Mouse (Mus musculus) embryonic fibroblast, embryonic 13.5 days (primary cell): ENCODE data around the gene Alyref. TPM values are rescaled to one million over a fixed set of nuclear protein-coding genes. Genes with fewer than 3 reads are reported as not detected.

Experiments used
- H3K27ac ChIP-seq: 2 replicates; pipeline ENCODE4 v1.5.1; 2012; ENCODE audit warnings: low read length, control low read depth, inconsistent platforms; ENCODE audit not compliant: insufficient read depth
- H3K4me1 ChIP-seq: 2 replicates; pipeline ENCODE4 v1.6.1; 2011; ENCODE audit warnings: low read length; ENCODE audit not compliant: control insufficient read depth, insufficient read depth
- H3K4me3 ChIP-seq: 2 replicates; pipeline ENCODE4 v1.5.1; 2011; ENCODE audit warnings: mild to moderate bottlenecking, control low read depth, low read length; ENCODE audit not compliant: insufficient read depth
- CTCF ChIP-seq: IDR thresholded peaks from 2 replicates; pipeline ENCODE4 v1.5.1; 2011; ENCODE audit warnings: mild to moderate bottlenecking, control low read depth, low read length, moderate library complexity, borderline replicate concordance; ENCODE audit not compliant: insufficient read depth
- POLR2A ChIP-seq: IDR thresholded peaks from 2 replicates; pipeline ENCODE4 v1.6.1; 2011; ENCODE audit warnings: low read depth, mild to moderate bottlenecking, control low read depth, low read length, moderate library complexity
- polyA plus RNA-seq: library from polyadenylated mRNA; stranded (reverse); fragments of >200 nt; gene quantifications from 2 replicates; pipeline ENCODE4 v1.2.4, GENCODE M21; 2011; ENCODE audit warnings: low read depth; ENCODE audit not compliant: missing spikeins, insufficient read length

The Alyref gene
- polyA plus RNA-seq, 1 experiment, result 150 TPM

GRCm38 (mm10) chr11:120575046-120575445 is 23.1 kb downstream of the Alyref start:
- H3K4me1 ChIP-seq, result peaks cover 12% of the 10 kb centered on the region; the same call in 1 of the 2 replicates
- TF ChIP-seq POLR2A (no peak), CTCF (no peak)
- H3K27ac ChIP-seq, result no peak overlapping the region
- H3K4me3 ChIP-seq, result no peak overlapping the region

- peak; percentile 58 for TF ChIP-seq POLR2A
- TF ChIP-seq CTCF, result no peak
- peaks cover 14% of the 10 kb centered on the region; the same call in 1 of the 2 replicates for H3K4me1 ChIP-seq
- peak overlapping the region; percentile 44 for H3K27ac ChIP-seq
- H3K4me3 ChIP-seq, result peak overlapping the region; percentile 72
These were observed 23.9 kb downstream of the Alyref start for GRCm38 (mm10) chr11:120574278-120574600.

- peak overlapping the region; percentile 95 for H3K27ac ChIP-seq
- peaks cover 9% of the 10 kb centered on the region; the same call in 1 of the 2 replicates for H3K4me1 ChIP-seq
- peak overlapping the region; percentile 72 for H3K4me3 ChIP-seq
- TF ChIP-seq CTCF (no peak), POLR2A (no peak; the same call in 1 of the 2 replicates)
These were observed 24.4 kb downstream of the Alyref start for GRCm38 (mm10) chr11:120573585-120574277.

- Histone ChIP-seq H3K4me1 (peaks cover 8% of the 10 kb centered on the region; the same call in 1 of the 2 replicates), H3K4me3 (peak within 1 kb of the TSS; percentile 98), H3K27ac (peak within 1 kb of the TSS; percentile 95)
- no peak for TF ChIP-seq CTCF
- TF ChIP-seq POLR2A, result peak; percentile 100
These were observed 25.2 kb downstream of the Alyref start, which contains the start of gene P4hb for GRCm38 (mm10) chr11:120572752-120573584. P4hb (minus strand) TSS chr11:120573253.

- Histone ChIP-seq H3K4me3 (peak overlapping the region; percentile 98), H3K27ac (0 out of 2 replicates have a peak overlapping the region, but pooled peaks have one; percentile 30), H3K4me1 (peaks cover 8% of the 10 kb centered on the region; the same call in 1 of the 2 replicates)
- TF ChIP-seq POLR2A, result no peak
- TF ChIP-seq CTCF, result no peak
These were observed 25.8 kb downstream of the Alyref start for GRCm38 (mm10) chr11:120572417-120572751.

GRCm38 (mm10) chr11:120571754-120572416 is 26.3 kb downstream of the Alyref start:
- TF ChIP-seq CTCF (no peak), POLR2A (no peak)
- H3K4me1 ChIP-seq, result peaks cover 8% of the 10 kb centered on the region; the same call in 1 of the 2 replicates
- no peak overlapping the region for H3K27ac ChIP-seq
- peak overlapping the region; percentile 98 for H3K4me3 ChIP-seq

- Histone ChIP-seq H3K27ac (no peak overlapping the region), H3K4me1 (peaks cover 8% of the 10 kb centered on the region; the same call in 1 of the 2 replicates), H3K4me3 (peak overlapping the region; percentile 98)
- no peak for TF ChIP-seq CTCF
- no peak for TF ChIP-seq POLR2A
These were observed 27.0 kb downstream of the Alyref start for GRCm38 (mm10) chr11:120571122-120571521.

- H3K27ac ChIP-seq, result no peak overlapping the region
- TF ChIP-seq POLR2A, result no peak
- no peak for TF ChIP-seq CTCF
- no peak overlapping the region for H3K4me3 ChIP-seq
- H3K4me1 ChIP-seq, result peaks cover 8% of the 10 kb centered on the region; the same call in 1 of the 2 replicates
These were observed 29.8 kb downstream of the Alyref start for GRCm38 (mm10) chr11:120568324-120568723.

- Histone ChIP-seq H3K27ac (no peak overlapping the region), H3K4me1 (peaks cover 3% of the 10 kb centered on the region; the same call in 1 of the 2 replicates), H3K4me3 (no peak overlapping the region)
- TF ChIP-seq POLR2A, result no peak
- peak; percentile 54; the same call in 1 of the 2 replicates for TF ChIP-seq CTCF
These were observed 33.1 kb downstream of the Alyref start for GRCm38 (mm10) chr11:120565114-120565513.
